Mouse (Mus musculus) spleen, adult 2 months (tissue): ENCODE data around the gene Gm11559.

ENCODE experiments used
- CTCF ChIP-seq: fragments of 200-500 bp; IDR thresholded peaks from 2 replicates; pipeline ENCODE4 v1.5.1; 2011; ENCODE audit warnings: mild to moderate bottlenecking, inconsistent platforms; ENCODE audit not compliant: insufficient read depth, insufficient read length, insufficient replicate concordance; ENCODE audit errors: extremely low read depth
- POLR2A ChIP-seq: fragments of 200-500 bp; IDR thresholded peaks from 2 replicates; pipeline ENCODE4 v1.6.1; 2011; ENCODE audit warnings: low read depth, low read length, inconsistent platforms

DNA sequence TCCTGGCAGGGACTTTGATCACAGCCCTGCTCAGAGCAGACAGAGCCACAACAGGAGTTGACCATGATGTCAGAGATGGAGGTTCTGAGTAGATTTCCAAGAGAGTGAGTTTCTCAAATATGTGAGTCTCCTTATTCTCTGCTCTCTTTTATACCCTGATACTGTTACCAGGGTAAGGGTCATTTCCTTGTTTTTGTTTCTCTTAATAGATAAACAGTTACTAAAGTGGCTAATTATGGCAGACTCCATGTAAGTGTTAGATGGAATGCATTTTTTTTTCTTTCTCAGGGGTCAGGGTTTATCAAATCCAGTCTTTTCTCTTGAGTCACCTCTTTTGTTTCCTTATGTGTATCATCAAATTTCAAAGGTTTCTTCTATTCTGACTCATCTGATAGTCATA lies 12.8 kb upstream of the Gm11559 start, which contains the start of gene Krtap4-16:
- TF ChIP-seq POLR2A, result no peak
- TF ChIP-seq CTCF, result no peak
